Mouse (Mus musculus): ENCODE measurements at regions not wholly inside any gene's neighbourhood (a gene's known extent, or its start where the extent isn't known, plus 50 kb on each side); places are given as distances from the start of the nearest gene placed in this dataset.

GRCm38 (mm10) chr1:76466562-76466961 lies 920.5 kb downstream of the Slc4a3 start:
- TF ChIP-seq CTCF (IDR thresholded peaks at IDR 0.05; ENCODE audit: extremely low read depth, insufficient read depth, insufficient read length, insufficient replicate concordance): no peak
- no peak for TF ChIP-seq POLR2A (IDR thresholded peaks at IDR 0.05; ENCODE audit: low read depth, low read length)

Measured in spleen, adult 2 months (tissue).